ENCODE assay signal across 10 mouse cellular contexts in the genomic region with DNA sequence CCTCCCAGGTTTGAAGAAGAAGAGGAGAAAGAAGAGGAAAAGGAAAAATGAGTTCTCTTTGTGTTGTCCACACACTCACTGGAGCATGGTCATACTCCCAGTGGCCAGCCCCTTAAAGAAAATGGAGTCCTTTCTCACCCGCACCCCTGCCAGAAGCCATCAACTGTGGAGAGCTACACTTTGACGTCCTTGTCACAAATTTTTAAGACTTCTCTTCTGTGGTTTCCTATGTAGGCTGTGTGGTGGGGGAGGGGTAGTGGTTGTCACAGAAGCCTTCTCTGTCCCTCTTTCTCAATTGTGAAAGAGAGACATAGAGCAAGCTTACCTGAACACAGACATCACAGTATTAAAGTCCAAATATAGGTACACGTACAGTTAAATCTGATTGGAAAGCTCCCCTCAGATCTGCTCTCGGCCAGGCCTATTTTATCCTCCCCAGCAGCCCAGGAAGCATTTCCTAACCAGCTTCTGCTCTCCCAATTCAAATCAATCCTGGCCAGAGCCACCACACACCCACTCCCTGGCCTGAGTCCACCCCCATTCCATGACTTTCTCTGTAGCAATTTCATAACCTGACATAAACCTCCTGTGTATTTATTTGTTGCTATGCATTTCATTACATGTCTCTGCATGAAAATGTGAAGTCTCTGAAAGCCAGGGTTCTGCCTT.
A peak's percentile ranks its signal among the peaks of the same experiment; 100 is the strongest.
DNase-seq lines count a peak whose midpoint lies in the region; ATAC-seq and TF ChIP-seq lines count a peak whose summit lies in the region.
"Had no signal": no experiment of that assay in that cellular context is flagged by ENCODE, and none has a peak within 500 bp of the region (broad histone marks: within the 10 kb centered on the region; RNA-seq: fewer than 3 reads in every experiment).

No protein-coding gene starts in this region.

- peak; percentile 43 for ATAC-seq in forebrain, postnatal 0 days
- no peak for ATAC-seq in forebrain, embryonic 12.5 days (ENCODE audit: low FRiP score)
- no peak for ATAC-seq in stomach, postnatal 0 days (ENCODE audit: low FRiP score, low TSS enrichment)

- no peaks in the 10 kb centered on the region for H3K27me3 ChIP-seq in forebrain, postnatal 0 days (ENCODE audit: insufficient read depth, low read length)
- no peaks in the 10 kb centered on the region for H3K27me3 ChIP-seq in forebrain, embryonic 12.5 days
- H3K27me3 ChIP-seq in stomach, postnatal 0 days (ENCODE audit: control insufficient read depth, insufficient read depth, low read length) = no peaks in the 10 kb centered on the region
- H3K27me3 ChIP-seq: heart, embryonic 13.5 days; megakaryocyte, embryonic 14.5 days had no signal

- no peak overlapping the region for H3K4me2 ChIP-seq in forebrain, postnatal 0 days (ENCODE audit: low read depth)
- H3K4me2 ChIP-seq in forebrain, embryonic 12.5 days = no peak overlapping the region
- no peak overlapping the region for H3K4me2 ChIP-seq in stomach, postnatal 0 days (replicated peaks; ENCODE audit: low read depth)
- H3K4me2 ChIP-seq: heart, embryonic 13.5 days had no signal

- TF ChIP-seq CTCF in forebrain, postnatal 0 days (IDR thresholded peaks at IDR 0.05; ENCODE audit: low read depth) = no peak
- TF ChIP-seq CTCF in stomach, postnatal 0 days (IDR thresholded peaks at IDR 0.05; ENCODE audit: low read depth) = no peak

- no peaks in the 10 kb centered on the region for H3K36me3 ChIP-seq in forebrain, postnatal 0 days (ENCODE audit: insufficient read depth)
- no peaks in the 10 kb centered on the region for H3K36me3 ChIP-seq in forebrain, embryonic 12.5 days (replicated peaks)
- no peaks in the 10 kb centered on the region for H3K36me3 ChIP-seq in stomach, postnatal 0 days (ENCODE audit: control insufficient read depth, insufficient read depth, low read length)
- H3K36me3 ChIP-seq: heart, embryonic 13.5 days had no signal

- no peak overlapping the region for H3K27ac ChIP-seq in forebrain, postnatal 0 days (ENCODE audit: low read depth, low read length)
- no peak overlapping the region for H3K27ac ChIP-seq in forebrain, embryonic 12.5 days
- H3K27ac ChIP-seq in stomach, postnatal 0 days (replicated peaks) = peak overlapping the region; percentile 40; the same call in 1 of the 2 replicates
- H3K27ac ChIP-seq: heart, embryonic 13.5 days had no signal

- no peak overlapping the region for H3K4me3 ChIP-seq in forebrain, postnatal 0 days (ENCODE audit: low read depth, low read length)
- no peak overlapping the region for H3K4me3 ChIP-seq in forebrain, embryonic 12.5 days (replicated peaks)
- no peak overlapping the region for H3K4me3 ChIP-seq in stomach, postnatal 0 days (ENCODE audit: low read depth, low read length)
- H3K4me3 ChIP-seq: heart, embryonic 13.5 days; megakaryocyte, embryonic 14.5 days had no signal

- H3K4me1 ChIP-seq in forebrain, postnatal 0 days (ENCODE audit: insufficient read depth) = peaks cover 6% of the 10 kb centered on the region; the same call in 1 of the 2 replicates
- H3K4me1 ChIP-seq in forebrain, embryonic 12.5 days = peaks cover 4% of the 10 kb centered on the region; the same call in 1 of the 2 replicates
- no peaks in the 10 kb centered on the region for H3K4me1 ChIP-seq in stomach, postnatal 0 days (replicated peaks; ENCODE audit: control insufficient read depth, insufficient read depth)
- H3K4me1 ChIP-seq: heart, embryonic 13.5 days; megakaryocyte, embryonic 14.5 days had no signal

- 66% methylated on average over 4 of the region's 4 CpGs for WGBS in forebrain, postnatal 0 days
- 78% methylated on average over 4 of the region's 4 CpGs for WGBS in forebrain, embryonic 12.5 days
- 53% methylated on average over 4 of the region's 4 CpGs for WGBS in stomach, postnatal 0 days

- no peak for DNase-seq in forebrain, postnatal 0 days
- DNase-seq in right cerebral cortex, adult 2 months (ENCODE audit: low spot score in 2 of 2) = peak; percentile 8 to 21
- no peak for DNase-seq in right cerebral cortex, postnatal 25 days
- peak; percentile 40 to 48 for DNase-seq in layer of hippocampus, postnatal 10 days (ENCODE audit: low spot score in 2 of 2)
- no peak for DNase-seq in stomach, postnatal 0 days (ENCODE audit: low spot score)
- DNase-seq in frontal cortex, postnatal 25 days (ENCODE audit: low spot score in 2 of 2) = no peak
- no peak for DNase-seq in kidney, postnatal 25 days

- H3K9me3 ChIP-seq in forebrain, postnatal 0 days (ENCODE audit: low read length) = no peaks in the 10 kb centered on the region
- no peaks in the 10 kb centered on the region for H3K9me3 ChIP-seq in forebrain, embryonic 12.5 days
- no peaks in the 10 kb centered on the region for H3K9me3 ChIP-seq in stomach, postnatal 0 days (ENCODE audit: control insufficient read depth, low read length)
- H3K9me3 ChIP-seq: heart, embryonic 13.5 days; megakaryocyte, embryonic 14.5 days had no signal

- TF ChIP-seq EP300 in stomach, postnatal 0 days (optimal IDR thresholded peaks at IDR 0.05) = no peak

- H3K9ac ChIP-seq in forebrain, postnatal 0 days = no peak overlapping the region
- no peak overlapping the region for H3K9ac ChIP-seq in forebrain, embryonic 12.5 days
- H3K9ac ChIP-seq in stomach, postnatal 0 days (ENCODE audit: low read length) = no peak overlapping the region
- H3K9ac ChIP-seq: heart, embryonic 13.5 days had no signal

Comparison
In these comparisons a context has a peak if more than half of its experiments do, and no peak if none do; other contexts are left out.
1. DNase-seq: peak in right cerebral cortex, adult 2 months (2 of 2) and layer of hippocampus, postnatal 10 days (2 of 2); none in forebrain, postnatal 0 days (single experiment), right cerebral cortex, postnatal 25 days (single experiment), stomach, postnatal 0 days (single experiment), frontal cortex, postnatal 25 days (0 of 2) and kidney, postnatal 25 days (0 of 2).